Mouse (Mus musculus): ENCODE measurements around the gene Ifna12.

DNA sequence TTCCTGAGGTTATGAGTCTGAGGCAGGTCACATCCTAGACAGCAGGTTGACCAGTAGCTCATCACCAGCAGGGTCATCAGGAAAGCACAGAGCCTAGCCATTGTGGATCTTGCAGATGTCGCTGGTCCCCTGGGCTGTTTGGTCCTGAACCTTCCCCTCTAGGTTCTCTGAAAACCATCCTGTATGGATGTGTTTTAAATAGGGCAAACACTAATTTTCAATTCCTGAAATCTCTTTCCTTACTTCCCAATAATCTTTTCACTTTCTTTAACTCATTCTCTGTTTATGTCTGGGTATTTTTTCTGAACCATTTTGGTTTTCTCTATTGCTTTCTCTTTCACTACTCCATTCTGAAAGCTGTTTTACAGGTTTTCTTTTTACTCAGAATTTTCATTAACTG is 31.5 kb downstream of the Ifna12 start, which contains the start of gene Ifna14:
- TF ChIP-seq CTCF (IDR thresholded peaks at IDR 0.05; ENCODE audit: low read depth) (no peak), EP300 (IDR thresholded peaks at IDR 0.05; ENCODE audit: low read depth) (no peak)
